Mouse (Mus musculus): ENCODE data around the gene Plekhm3. TPM values are rescaled to one million over a fixed set of nuclear protein-coding genes. Genes with fewer than 3 reads are reported as not detected.

Gene Plekhm3
- total and polyA plus RNA-seq, 2 experiments from 2014 or later: 6.1 to 12.4 TPM

DNA sequence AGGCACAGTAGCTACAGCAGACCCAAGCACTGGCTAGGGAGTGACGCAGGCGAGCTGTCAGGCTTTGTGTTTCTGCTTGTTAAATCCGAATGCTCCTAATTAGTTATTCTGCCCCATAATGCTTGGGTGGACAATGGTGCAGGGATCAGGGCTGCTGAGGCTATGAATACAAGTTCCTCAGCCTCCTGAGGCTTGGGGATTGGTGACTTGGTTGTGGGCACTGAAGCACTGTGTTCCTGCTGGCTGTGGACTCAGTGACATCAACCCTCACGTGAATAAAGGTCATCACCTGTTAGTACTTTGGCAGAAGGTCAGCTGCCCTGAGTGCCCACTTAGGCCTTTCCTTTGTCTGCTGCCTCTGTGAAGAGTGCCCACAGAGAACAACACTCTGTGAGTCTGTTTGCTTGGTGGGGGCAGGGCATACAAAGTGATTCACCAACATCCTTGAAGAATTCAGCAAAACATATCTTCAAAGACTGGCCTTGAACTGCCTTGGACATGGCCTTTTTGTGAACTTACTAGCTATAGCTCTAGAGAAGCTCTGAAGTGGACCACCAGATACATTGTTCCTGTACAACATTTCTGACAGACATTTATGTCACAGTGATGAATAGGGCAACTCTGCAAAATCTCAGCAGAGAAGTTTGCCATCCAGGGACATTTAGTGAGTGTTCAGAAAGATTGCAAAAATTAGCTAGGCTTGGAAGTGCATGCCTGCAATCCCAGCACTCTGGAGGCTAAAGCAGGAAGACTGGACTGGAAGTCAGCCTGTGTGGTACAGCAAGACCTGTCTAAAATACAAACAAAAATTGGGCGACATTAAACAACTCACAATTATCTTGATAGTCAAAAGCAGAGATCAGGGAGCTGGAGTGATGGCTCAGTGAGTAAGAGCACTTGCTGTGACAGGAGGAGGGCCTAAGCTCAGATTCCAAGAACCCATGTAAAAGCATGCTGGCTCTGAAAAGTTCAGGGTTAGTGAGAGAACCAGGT, 102.6 kb downstream of the Plekhm3 start:
- Histone ChIP-seq H3K27ac (peak overlapping the region; percentile 20; the same call in 1 of the 2 replicates), H3K9me3 (ENCODE audit: low read length) (no peaks in the 10 kb centered on the region), H3K27me3 (ENCODE audit: insufficient read depth, low read length) (no peaks in the 10 kb centered on the region), H3K4me2 (ENCODE audit: low read depth, low read length) (no peak overlapping the region), H3K4me1 (ENCODE audit: insufficient read depth, low read length) (no peaks in the 10 kb centered on the region), H3K36me3 (ENCODE audit: insufficient read depth, low read length) (no peaks in the 10 kb centered on the region), H3K9ac (replicated peaks; ENCODE audit: low read length) (no peak overlapping the region), H3K4me3 (ENCODE audit: low read length) (no peak overlapping the region)
- ATAC-seq (peak; percentile 89), DNase-seq (ENCODE audit: low spot score) (peak; percentile 62)
- TF ChIP-seq CTCF (IDR thresholded peaks at IDR 0.05; ENCODE audit: low read depth): no peak
- WGBS: 32% methylated on average over 5 of the region's 5 CpGs

DNA sequence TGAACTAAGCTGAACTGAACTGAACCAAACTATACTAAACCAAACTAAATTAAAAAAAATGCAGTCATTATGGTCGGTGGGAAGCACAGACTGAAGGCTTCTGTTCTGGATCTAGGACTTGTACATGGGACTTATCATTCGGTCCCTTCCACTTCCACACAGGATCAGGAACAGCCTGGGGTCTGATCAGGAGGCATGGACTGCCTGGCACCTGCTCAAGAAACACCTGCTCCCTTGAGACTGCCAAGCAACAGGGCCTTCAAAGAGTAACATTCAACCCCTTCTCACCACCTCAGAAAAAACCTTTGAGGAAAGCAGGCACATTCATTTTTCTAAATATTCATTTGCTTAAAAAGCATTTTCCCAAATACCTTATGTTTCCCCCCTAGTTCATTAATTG, 103.4 kb downstream of the Plekhm3 start:
- no peak for TF ChIP-seq CTCF (IDR thresholded peaks at IDR 0.05; ENCODE audit: low read depth)
- H3K9ac ChIP-seq (replicated peaks; ENCODE audit: low read length): no peak overlapping the region
- H3K4me3 ChIP-seq (ENCODE audit: low read length): no peak overlapping the region
- ATAC-seq: no peak
- H3K36me3 ChIP-seq (ENCODE audit: insufficient read depth, low read length): no peaks in the 10 kb centered on the region
- no peak overlapping the region for H3K4me2 ChIP-seq (ENCODE audit: low read depth, low read length)
- H3K9me3 ChIP-seq (ENCODE audit: low read length): no peaks in the 10 kb centered on the region
- H3K27me3 ChIP-seq (ENCODE audit: insufficient read depth, low read length): no peaks in the 10 kb centered on the region
- DNase-seq (ENCODE audit: low spot score): no peak
- H3K27ac ChIP-seq: no peak overlapping the region
- 68% methylated on average over 2 of the region's 2 CpGs for WGBS
- H3K4me1 ChIP-seq (ENCODE audit: insufficient read depth, low read length): no peaks in the 10 kb centered on the region

DNA sequence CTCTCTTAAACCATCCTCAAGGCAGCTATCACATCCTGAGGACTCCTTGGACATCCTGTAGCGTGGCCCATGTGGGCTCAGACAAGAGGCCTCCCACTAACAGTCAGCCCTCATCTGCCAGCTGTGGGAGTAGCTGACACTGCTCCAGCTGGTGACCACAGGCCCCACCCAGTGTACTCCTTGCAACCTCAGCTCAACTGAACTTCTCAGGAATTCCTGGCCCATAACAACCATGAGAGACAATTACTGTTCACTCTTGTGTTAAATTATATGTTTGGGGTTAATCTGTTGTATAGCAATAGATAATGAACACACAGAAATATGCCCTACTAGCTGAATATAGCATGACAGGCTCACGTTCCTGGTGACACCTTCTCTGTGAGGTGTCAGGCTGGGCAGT, 104.4 kb downstream of the Plekhm3 start:
- Histone ChIP-seq H3K36me3 (ENCODE audit: insufficient read depth, low read length) (no peaks in the 10 kb centered on the region), H3K9me3 (ENCODE audit: low read length) (no peaks in the 10 kb centered on the region), H3K27ac (no peak overlapping the region), H3K4me3 (ENCODE audit: low read length) (no peak overlapping the region), H3K27me3 (ENCODE audit: insufficient read depth, low read length) (no peaks in the 10 kb centered on the region), H3K4me1 (ENCODE audit: insufficient read depth, low read length) (no peaks in the 10 kb centered on the region), H3K4me2 (ENCODE audit: low read depth, low read length) (no peak overlapping the region), H3K9ac (replicated peaks; ENCODE audit: low read length) (no peak overlapping the region)
- DNase-seq (ENCODE audit: low spot score) (no peak), ATAC-seq (no peak)
- 67% methylated on average over 2 of the region's 2 CpGs for WGBS
- no peak for TF ChIP-seq CTCF (IDR thresholded peaks at IDR 0.05; ENCODE audit: low read depth)

DNA sequence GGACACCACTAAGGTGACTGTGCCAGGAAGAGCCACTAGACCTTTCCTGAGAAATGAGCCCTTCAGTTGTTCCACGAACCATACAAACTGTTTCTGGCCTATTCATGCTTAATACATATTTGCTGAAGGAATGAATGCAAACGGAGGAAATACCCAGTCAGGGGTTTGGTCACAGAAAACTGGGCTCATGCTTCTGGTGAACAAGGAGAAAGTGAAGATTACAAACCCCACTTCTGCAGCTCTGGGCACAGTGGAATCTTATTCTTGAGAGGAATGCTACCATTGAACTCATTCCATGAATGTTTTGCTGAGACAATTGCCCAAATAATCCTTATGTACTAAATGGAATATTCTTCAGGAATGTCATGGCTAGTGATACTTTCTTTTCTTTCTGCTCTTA, 106.3 kb downstream of the Plekhm3 start:
- Histone ChIP-seq H3K27me3 (ENCODE audit: insufficient read depth, low read length) (no peaks in the 10 kb centered on the region), H3K9me3 (ENCODE audit: low read length) (no peaks in the 10 kb centered on the region), H3K27ac (no peak overlapping the region), H3K9ac (replicated peaks; ENCODE audit: low read length) (no peak overlapping the region), H3K4me3 (ENCODE audit: low read length) (no peak overlapping the region), H3K36me3 (ENCODE audit: insufficient read depth, low read length) (no peaks in the 10 kb centered on the region), H3K4me1 (ENCODE audit: insufficient read depth, low read length) (no peaks in the 10 kb centered on the region), H3K4me2 (ENCODE audit: low read depth, low read length) (no peak overlapping the region)
- DNase-seq (ENCODE audit: low spot score) (no peak), ATAC-seq (no peak)
- TF ChIP-seq CTCF (IDR thresholded peaks at IDR 0.05; ENCODE audit: low read depth): no peak
- 78% methylated on average over 2 of the region's 2 CpGs for WGBS

- Histone ChIP-seq H3K9me3 (ENCODE audit: low read length) (no peaks in the 10 kb centered on the region), H3K4me1 (ENCODE audit: insufficient read depth, low read length) (no peaks in the 10 kb centered on the region), H3K4me3 (ENCODE audit: low read length) (no peak overlapping the region), H3K4me2 (ENCODE audit: low read depth, low read length) (no peak overlapping the region), H3K9ac (replicated peaks; ENCODE audit: low read length) (no peak overlapping the region), H3K36me3 (ENCODE audit: insufficient read depth, low read length) (no peaks in the 10 kb centered on the region), H3K27ac (no peak overlapping the region), H3K27me3 (ENCODE audit: insufficient read depth, low read length) (no peaks in the 10 kb centered on the region)
- DNase-seq (ENCODE audit: low spot score) (no peak), ATAC-seq (no peak)
- TF ChIP-seq CTCF (IDR thresholded peaks at IDR 0.05; ENCODE audit: low read depth): no peak
- WGBS: 26% methylated on average over 1 of the region's 1 CpGs
Observed at GRCm38 (mm10) chr1:64848996-64849395, 107.6 kb downstream of the Plekhm3 start.

DNA sequence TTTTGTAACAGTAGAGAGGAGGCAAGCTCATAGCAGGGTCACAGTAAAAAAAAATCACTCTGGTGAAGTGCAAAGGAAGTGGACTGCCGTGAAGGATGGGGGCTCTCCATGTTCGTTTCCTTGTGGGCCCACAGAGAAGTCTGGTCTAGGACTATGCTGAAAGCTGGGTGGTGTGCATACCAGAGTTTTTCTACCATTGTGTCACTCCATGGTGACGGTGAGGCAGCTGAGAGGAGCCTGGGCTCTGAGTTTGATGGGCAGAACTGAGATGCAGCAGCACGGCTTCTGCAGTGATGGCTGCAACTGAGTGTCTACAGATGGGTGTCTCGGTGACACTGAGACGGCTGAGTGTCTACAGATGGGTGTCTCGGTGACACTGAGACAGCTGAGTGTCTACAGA, 108.5 kb downstream of the Plekhm3 start:
- TF ChIP-seq CTCF (IDR thresholded peaks at IDR 0.05; ENCODE audit: low read depth): no peak
- Histone ChIP-seq H3K9ac (replicated peaks; ENCODE audit: low read length) (no peak overlapping the region), H3K36me3 (ENCODE audit: insufficient read depth, low read length) (no peaks in the 10 kb centered on the region), H3K4me1 (ENCODE audit: insufficient read depth, low read length) (no peaks in the 10 kb centered on the region), H3K4me3 (ENCODE audit: low read length) (no peak overlapping the region), H3K4me2 (ENCODE audit: low read depth, low read length) (no peak overlapping the region), H3K27ac (no peak overlapping the region), H3K27me3 (ENCODE audit: insufficient read depth, low read length) (no peaks in the 10 kb centered on the region), H3K9me3 (ENCODE audit: low read length) (no peaks in the 10 kb centered on the region)
- DNase-seq (ENCODE audit: low spot score): no peak
- WGBS: 43% methylated on average over 7 of the region's 7 CpGs
- ATAC-seq: peak; percentile 60; the same call in 1 of the 2 replicates

DNA sequence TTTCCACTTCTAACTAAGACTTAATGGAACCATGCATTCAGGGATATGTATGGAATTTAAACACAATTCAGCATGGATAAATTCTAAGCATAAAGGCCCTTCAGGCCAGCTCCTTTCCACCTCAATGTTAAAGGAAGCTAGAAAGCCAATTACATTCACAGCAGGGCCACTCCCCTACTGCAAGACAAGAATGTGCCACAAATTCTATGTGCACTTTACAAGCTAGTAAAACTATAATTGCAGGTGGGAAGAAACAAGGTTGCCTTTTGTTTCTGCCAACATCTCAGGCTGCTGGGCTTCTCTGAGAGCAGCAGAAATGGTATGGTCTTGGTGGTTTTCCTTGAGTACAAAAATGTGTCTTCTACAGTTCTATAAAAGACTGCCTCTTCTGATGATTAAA, 109.1 kb downstream of the Plekhm3 start:
- Histone ChIP-seq H3K4me2 (ENCODE audit: low read depth, low read length) (no peak overlapping the region), H3K36me3 (ENCODE audit: insufficient read depth, low read length) (no peaks in the 10 kb centered on the region), H3K9me3 (ENCODE audit: low read length) (no peaks in the 10 kb centered on the region), H3K27me3 (ENCODE audit: insufficient read depth, low read length) (no peaks in the 10 kb centered on the region), H3K9ac (replicated peaks; ENCODE audit: low read length) (no peak overlapping the region), H3K4me1 (ENCODE audit: insufficient read depth, low read length) (no peaks in the 10 kb centered on the region), H3K27ac (no peak overlapping the region), H3K4me3 (ENCODE audit: low read length) (no peak overlapping the region)
- DNase-seq (ENCODE audit: low spot score) (no peak), ATAC-seq (no peak)
- TF ChIP-seq CTCF (IDR thresholded peaks at IDR 0.05; ENCODE audit: low read depth): no peak

Data from hindbrain, postnatal 0 days (tissue).